Mouse (Mus musculus) duodenum, adult 2 months (tissue): ENCODE data around the gene Tsc2. TPM values are rescaled to one million over a fixed set of nuclear protein-coding genes. Genes with fewer than 3 reads are reported as not detected.

Experiments used
- polyA plus RNA-seq: library from polyadenylated mRNA; depleted of rRNA; stranded (reverse); fragments of >200 nt; gene quantifications from 2 replicates; pipeline ENCODE4 v1.2.3, GENCODE M21; 2012; ENCODE audit warnings: low replicate concordance; rRNA removed

Gene Tsc2
- 72.8 and 85.7 TPM in 2 replicates for polyA plus RNA-seq

DNA sequence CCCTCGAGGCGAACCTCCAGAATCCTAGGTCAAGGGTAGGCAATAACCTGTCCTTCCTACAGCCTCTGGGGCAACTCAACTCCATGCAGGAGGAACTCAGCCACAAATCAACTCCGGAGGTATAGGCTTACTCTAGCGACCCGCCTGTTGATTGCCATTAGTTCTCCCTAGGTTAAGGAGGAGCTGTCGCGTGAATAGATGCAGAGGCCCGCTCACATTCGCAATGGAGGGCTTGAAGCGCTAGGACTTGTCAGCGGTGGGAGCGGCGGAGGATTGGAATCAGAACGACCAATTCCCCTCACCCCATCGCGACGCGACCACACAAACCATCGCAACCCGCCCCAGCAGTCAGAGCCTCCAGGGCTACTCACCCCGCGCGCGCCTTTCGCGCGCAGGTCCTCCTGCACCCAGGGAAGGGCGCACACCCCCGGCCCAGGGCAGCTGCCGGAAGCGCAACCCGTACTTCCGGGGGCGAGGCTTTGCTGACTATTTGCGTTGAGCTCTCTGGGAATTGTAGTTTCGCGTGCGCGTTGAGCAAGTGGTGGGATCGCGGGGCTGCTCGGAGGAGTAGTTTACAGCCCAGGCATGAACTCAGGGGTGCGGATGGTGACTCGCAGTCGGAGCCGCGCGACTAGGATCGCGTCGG is at the start of gene Tsc2, which contains the start of gene Nthl1:
Gene Tsc2, minus strand, starts transcription at position 464 of the 646 bp plus-strand sequence.
Gene Nthl1, plus strand, starts transcription at position 514 of the 646 bp plus-strand sequence.

DNA sequence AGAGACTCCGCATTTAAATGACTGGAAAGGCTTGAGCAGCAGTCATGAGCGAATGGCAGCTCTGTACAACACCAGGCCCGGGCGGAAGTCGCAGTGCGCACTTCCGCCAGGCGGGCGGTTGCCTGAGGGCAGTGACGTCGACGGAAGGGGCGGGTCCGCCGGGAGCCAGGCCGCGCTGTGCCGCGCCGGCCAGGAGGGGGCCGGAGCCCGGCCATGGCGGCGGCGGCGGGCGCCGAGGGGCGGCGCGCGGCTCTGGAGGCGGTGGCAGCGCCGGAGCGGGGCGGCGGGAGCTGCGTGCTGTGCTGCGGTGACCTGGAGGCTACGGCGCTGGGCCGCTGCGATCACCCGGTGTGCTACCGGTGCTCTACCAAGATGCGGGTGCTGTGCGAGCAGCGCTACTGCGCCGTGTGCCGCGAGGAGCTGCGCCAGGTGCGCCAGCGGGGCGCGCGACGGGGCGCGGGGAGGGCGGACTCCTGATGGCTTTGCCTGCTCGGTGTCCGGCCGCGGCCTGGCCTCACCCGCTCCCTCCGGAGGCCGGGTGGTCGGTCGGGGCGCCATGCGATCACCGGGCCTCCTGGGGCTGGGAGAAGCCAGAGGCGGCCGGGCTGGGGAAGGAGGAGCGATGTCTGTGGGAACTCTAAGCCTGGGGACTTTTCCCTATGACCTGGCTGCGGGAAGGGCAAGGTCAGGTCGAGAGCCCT is 37.3 kb upstream of the Tsc2 start, which contains the start of gene Zfp598:
Gene Zfp598, plus strand, starts transcription at position 143 of the 701 bp plus-strand sequence.

DNA sequence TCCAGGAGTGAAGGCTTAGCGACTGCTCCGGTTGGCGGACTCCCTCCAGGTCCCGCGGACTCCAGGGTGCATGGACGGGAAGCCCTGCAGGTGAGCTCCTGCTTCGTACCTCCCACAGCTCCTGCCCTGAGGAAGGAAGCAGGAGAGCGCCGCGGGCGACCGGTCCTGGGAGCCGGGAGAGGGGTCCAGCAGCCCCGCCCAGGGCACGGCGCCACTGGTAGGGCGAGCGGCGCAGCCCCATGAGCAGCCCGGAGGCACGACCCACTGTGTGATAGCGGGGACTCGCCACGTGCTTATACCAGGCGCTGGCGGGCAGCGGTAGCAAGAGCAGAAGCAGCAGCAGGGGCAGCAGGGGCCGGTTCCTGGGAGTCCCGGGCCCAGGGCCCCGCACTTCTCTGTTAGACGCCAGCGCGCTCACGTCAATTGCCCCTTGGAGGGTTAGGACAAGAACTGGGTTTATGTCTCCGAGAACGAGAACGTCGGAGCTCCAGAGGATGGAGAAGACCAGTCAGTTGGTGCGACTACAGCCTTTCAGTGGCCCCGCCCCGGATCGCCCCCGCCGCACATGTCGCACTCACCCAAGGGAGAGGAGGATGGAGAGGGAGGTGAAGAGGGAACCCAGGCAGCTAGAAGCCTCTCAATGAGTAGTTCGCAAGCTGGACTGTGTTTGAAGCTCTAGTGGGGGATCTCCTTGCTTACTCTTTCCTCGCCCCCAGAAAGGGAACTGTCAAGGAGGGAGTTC is 25.8 kb upstream of the Tsc2 start, which contains the start of gene Npw:
Gene Npw, minus strand, starts transcription at position 441 of the 742 bp plus-strand sequence.

DNA sequence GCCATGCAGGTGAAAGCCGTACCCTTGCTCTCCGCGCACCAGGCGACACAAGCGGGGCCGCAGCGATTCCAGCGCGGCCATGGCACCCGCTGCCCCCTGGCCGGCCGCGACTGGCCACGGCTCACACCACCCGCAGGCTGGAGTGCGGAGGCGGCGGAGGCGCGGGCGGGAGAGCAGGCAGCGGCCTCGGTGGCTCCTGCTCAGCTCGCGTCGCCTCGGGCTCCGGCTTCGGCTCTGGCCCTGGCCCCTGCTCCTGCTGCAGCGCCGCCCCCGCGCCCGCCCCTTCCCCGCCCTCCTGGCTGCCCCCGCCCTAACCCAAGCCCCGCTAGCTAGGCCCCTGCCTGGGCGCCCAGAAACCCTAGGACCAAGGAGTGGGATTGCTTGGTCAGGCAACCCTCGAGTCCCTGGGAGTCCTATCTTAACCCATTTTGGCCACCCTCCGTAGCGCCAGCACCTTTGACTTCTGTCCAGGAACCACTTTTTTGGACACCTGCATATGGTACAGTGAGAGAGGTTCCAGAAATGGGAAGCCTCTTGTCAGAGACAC is 17.7 kb upstream of the Tsc2 start, which contains the start of gene Slc9a3r2:
Gene Slc9a3r2, minus strand, starts transcription at position 258 of the 547 bp plus-strand sequence.

DNA sequence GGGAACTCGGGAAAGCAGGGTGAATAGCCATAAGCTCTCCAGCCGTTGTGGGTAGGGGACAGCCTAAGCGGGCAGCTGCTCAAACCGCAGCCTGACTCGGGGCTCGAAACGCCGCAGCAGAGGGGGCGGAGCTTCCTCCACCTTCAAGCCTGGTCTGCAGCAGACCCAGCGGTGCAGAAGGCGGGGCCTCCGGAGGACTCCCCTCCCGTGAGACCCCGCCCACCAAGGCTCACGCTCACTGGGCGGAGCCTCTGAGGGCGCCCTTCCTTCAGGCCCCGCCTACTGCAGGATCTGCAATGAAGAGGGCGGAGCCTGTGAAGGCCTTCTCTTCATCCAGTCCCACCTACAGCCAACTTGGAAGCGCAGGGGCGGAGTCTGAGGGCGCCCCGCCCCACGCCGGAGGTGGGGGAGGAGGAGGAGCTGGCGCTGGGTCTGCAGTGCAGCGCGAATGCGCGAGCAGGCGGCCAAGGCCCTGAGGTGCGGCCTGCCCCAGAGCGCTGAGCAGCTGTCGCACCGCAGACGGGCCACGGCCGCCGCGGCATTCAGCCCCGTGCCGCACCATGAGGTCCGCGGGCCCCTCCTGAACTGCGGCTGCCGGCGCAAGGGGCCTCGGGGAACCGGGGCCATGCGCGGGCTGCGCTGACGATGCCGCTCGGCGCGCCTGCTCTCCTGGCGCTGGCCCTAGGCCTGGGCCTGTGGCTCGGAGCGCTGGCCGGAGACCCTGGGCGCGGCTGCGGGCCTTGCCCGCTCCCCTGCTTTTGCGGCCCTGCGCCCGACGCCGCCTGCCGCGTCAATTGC is 82.6 kb downstream of the Tsc2 start, which contains the start of gene Pkd1:
Gene Pkd1, plus strand, starts transcription at position 217 of the 798 bp plus-strand sequence.

Other genes with a start within 250 kb of the Tsc2 start
- gene Rnps1, start 218.1 kb downstream of the Tsc2 start, polyA plus RNA-seq, result 95.7 and 101 TPM in 2 replicates
- 72.7 and 116 TPM in 2 replicates for gene Eci1, start 206.0 kb downstream of the Tsc2 start, polyA plus RNA-seq
- 2.5 and 3.1 TPM in 2 replicates for gene Dnase1l2, start 189.5 kb downstream of the Tsc2 start, polyA plus RNA-seq
- 48.3 and 49.1 TPM in 2 replicates for gene E4f1, start 162.3 kb downstream of the Tsc2 start, polyA plus RNA-seq
- 101 and 247 TPM in 2 replicates for gene Pgp, start 162.2 kb downstream of the Tsc2 start, polyA plus RNA-seq
- 3.2 and 4.5 TPM in 2 replicates for gene Bricd5, start 158.7 kb downstream of the Tsc2 start, polyA plus RNA-seq
- gene Mlst8, start 153.6 kb downstream of the Tsc2 start, polyA plus RNA-seq, result 33.9 and 46.6 TPM in 2 replicates
- gene Caskin1, start 144.0 kb downstream of the Tsc2 start, polyA plus RNA-seq, result 0.62 and 1.0 TPM in 2 replicates
- 119 and 120 TPM in 2 replicates for gene Traf7, start 104.7 kb downstream of the Tsc2 start, polyA plus RNA-seq
- gene Rab26, start 98.4 kb downstream of the Tsc2 start, polyA plus RNA-seq, result 0.20 and 1.8 TPM in 2 replicates
- 21.0 and 30.2 TPM in 2 replicates for gene Pkd1, start 82.8 kb downstream of the Tsc2 start, polyA plus RNA-seq
- 4.7 and 4.9 TPM in 2 replicates for gene Nthl1, start 50 bp upstream of the Tsc2 start, polyA plus RNA-seq
- gene Slc9a3r2, start 17.7 kb upstream of the Tsc2 start, polyA plus RNA-seq, result 52.1 and 54.9 TPM in 2 replicates
- gene Npw, start 25.8 kb upstream of the Tsc2 start, polyA plus RNA-seq, result 2.5 TPM in 1 of 2 replicates, not detected in the other
- gene Zfp598, start 37.1 kb upstream of the Tsc2 start, polyA plus RNA-seq, result 59.0 and 79.0 TPM in 2 replicates
- 1.7 and 2.1 TPM in 2 replicates for gene Syngr3, start 57.3 kb upstream of the Tsc2 start, polyA plus RNA-seq
- 30.1 and 63.4 TPM in 2 replicates for gene Gfer, start 63.5 kb upstream of the Tsc2 start, polyA plus RNA-seq
- gene Noxo1, start 63.6 kb upstream of the Tsc2 start, polyA plus RNA-seq, result 76.2 and 104 TPM in 2 replicates
- gene Tbl3, start 75.0 kb upstream of the Tsc2 start, polyA plus RNA-seq, result 36.0 and 44.8 TPM in 2 replicates
- gene Rnf151, start 85.4 kb upstream of the Tsc2 start, polyA plus RNA-seq, result 0.34 TPM in 1 of 2 replicates, not detected in the other
- gene Rps2, start 85.5 kb upstream of the Tsc2 start, polyA plus RNA-seq, result 3,070 and 3,555 TPM in 2 replicates
- gene Ndufb10, start 91.8 kb upstream of the Tsc2 start, polyA plus RNA-seq, result 314 and 554 TPM in 2 replicates
- gene Rpl3l, start 95.2 kb upstream of the Tsc2 start, polyA plus RNA-seq, result not detected in 2 replicates
- 71.2 and 109 TPM in 2 replicates for gene Msrb1, start 104.0 kb upstream of the Tsc2 start, polyA plus RNA-seq
- 2.6 and 10.6 TPM in 2 replicates for gene Hs3st6, start 120.4 kb upstream of the Tsc2 start, polyA plus RNA-seq
- gene Meiob, start 171.7 kb upstream of the Tsc2 start, polyA plus RNA-seq, result not detected in 2 replicates
- 213 and 369 TPM in 2 replicates for gene Hagh, start 207.5 kb upstream of the Tsc2 start, polyA plus RNA-seq
- 75.3 and 166 TPM in 2 replicates for gene Fahd1, start 217.7 kb upstream of the Tsc2 start, polyA plus RNA-seq
- gene Igfals, start 233.4 kb upstream of the Tsc2 start, polyA plus RNA-seq, result 1.0 and 2.1 TPM in 2 replicates